Mouse (Mus musculus) cortical plate, adult 2 months (tissue): ENCODE measurements at regions not wholly inside any gene's neighbourhood (a gene's known extent, or its start where the extent isn't known, plus 50 kb on each side); places are given as distances from the start of the nearest gene placed in this dataset.

Experiments
- H3K27ac ChIP-seq: fragments of 200-500 bp; 2 replicates; pipeline ENCODE4 v1.5.1; 2012; ENCODE audit warnings: low read length, control low read depth, inconsistent platforms; ENCODE audit not compliant: insufficient read depth
- H3K4me1 ChIP-seq: fragments of 200-500 bp; 2 replicates; pipeline ENCODE4 v1.6.1; 2011; ENCODE audit warnings: low read length; ENCODE audit not compliant: control insufficient read depth, insufficient read depth
- H3K4me3 ChIP-seq: fragments of 200-500 bp; 2 replicates; pipeline ENCODE4 v1.5.1; 2011; ENCODE audit warnings: mild to moderate bottlenecking, low read length, control low read depth; ENCODE audit not compliant: insufficient read depth
- CTCF ChIP-seq: fragments of 200-500 bp; IDR thresholded peaks from 2 replicates; pipeline ENCODE4 v1.5.1; 2011; ENCODE audit warnings: mild to moderate bottlenecking, control low read depth, low read length; ENCODE audit not compliant: insufficient read depth; ENCODE audit errors: extremely low read depth
- POLR2A ChIP-seq: fragments of 200-500 bp; IDR thresholded peaks from 2 replicates; pipeline ENCODE4 v1.6.1; 2011; ENCODE audit warnings: mild to moderate bottlenecking, low read length, control low read depth; ENCODE audit not compliant: insufficient read depth; ENCODE audit errors: extremely low read depth

DNA sequence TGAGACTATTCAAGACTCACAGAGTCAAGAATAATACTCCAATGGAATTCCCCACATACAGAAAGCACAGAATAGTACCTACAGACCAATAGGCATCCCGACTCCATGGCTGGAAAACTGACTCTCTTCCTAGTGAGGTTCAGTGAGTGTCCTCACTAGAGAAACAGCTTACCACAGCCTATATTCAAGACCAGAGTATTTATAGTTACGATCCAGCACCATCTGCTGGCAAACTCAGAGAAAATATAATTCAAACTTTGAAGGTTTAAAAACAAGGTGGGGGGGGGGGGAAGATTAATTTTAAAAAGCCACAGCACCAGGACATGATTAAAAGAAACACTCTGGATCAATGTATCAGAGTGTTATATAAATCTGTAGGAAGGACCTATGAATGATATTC is 590.2 kb upstream of the Vrk2 start:
- TF ChIP-seq CTCF (no peak), POLR2A (no peak)
- no peak overlapping the region for H3K27ac ChIP-seq
- H3K4me1 ChIP-seq: no peaks in the 10 kb centered on the region
- no peak overlapping the region for H3K4me3 ChIP-seq

DNA sequence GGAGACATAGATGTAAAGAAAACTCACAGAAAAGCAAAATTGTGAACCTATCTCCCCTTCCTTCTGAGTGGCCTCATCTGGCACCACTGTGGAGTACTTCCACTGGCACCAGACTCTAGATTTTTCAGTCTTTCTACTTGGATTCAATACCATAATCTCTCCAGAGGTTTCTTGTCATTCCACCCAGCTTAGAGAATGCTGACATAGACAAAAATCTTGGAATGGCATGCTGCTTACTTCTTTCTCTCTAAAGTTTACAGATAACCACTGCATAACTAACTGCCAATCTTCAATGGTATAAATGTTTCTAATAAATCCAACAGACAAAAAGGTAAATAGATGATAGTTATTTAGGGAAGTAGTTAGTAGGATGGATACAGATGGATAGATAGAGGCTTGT is 589.6 kb upstream of the Vrk2 start:
- TF ChIP-seq POLR2A (no peak), CTCF (no peak)
- Histone ChIP-seq H3K4me3 (no peak overlapping the region), H3K27ac (no peak overlapping the region), H3K4me1 (no peaks in the 10 kb centered on the region)

DNA sequence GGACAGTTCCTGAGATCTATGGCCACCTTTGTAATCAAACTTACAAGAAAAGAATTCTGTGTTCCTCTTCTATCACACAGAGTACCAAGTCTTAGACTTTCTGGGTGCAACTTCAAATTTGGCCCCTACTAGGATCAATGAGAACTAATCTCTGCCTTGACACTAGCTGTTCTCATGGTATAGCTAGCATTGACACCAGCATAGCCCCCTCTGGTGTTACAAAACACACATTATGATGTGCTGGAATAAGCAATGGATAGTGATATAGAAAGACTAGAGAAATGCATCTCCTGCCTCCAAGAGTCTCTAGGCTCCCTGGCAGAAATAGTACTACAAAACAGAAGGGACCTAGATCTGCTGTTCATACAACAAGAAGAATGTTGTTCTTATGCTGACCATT is 566.6 kb upstream of the Vrk2 start:
- Histone ChIP-seq H3K4me1 (no peaks in the 10 kb centered on the region), H3K27ac (no peak overlapping the region), H3K4me3 (no peak overlapping the region)
- TF ChIP-seq POLR2A (no peak), CTCF (no peak)
